Mouse (Mus musculus): ENCODE results near the gene Nln. TPM values are rescaled to one million over a fixed set of nuclear protein-coding genes. Genes with fewer than 3 reads are reported as not detected.

Nln gene
- total and polyA plus RNA-seq, 3 experiments = 15.4 to 229 (median 16.1) TPM

DNA sequence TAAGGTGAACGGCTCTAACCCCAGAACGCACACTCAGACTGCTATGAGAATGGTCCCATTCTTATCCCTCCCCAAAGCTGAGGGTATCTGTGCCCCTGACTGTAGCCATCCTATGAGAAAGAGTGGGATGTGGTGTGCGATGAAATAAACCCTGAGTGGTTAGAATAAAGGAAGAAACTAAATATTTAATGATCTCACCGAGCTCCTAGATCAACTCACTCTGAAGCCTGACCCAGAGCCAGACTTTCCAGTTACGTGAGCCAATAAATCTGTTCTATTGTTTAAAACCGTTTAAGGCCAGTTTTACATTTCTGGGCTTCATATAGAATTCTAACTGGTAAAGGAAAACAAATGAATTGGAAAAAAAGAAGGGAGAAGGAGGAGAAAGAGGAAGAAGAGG lies 32.4 kb downstream of the Nln start:
- Histone ChIP-seq H3K9me3 (replicated peaks; ENCODE audit: insufficient read depth, low read length) (no peaks in the 10 kb centered on the region), H3K4me1 (ENCODE audit: control insufficient read depth in 1 of 2, insufficient read depth in 2 of 2, low read length in 2 of 2) (no peaks in the 10 kb centered on the region), H3K36me3 (ENCODE audit: control insufficient read depth in 1 of 2, insufficient read depth in 2 of 2, low read length in 2 of 2) (no peaks in the 10 kb centered on the region), H3K9ac (ENCODE audit: control insufficient read depth, low read depth, low read length, poor library complexity, severe bottlenecking) (no peak overlapping the region), H3K79me2 (ENCODE audit: control insufficient read depth, insufficient read depth, low read length, poor library complexity) (no peaks in the 10 kb centered on the region), H3K27me3 (ENCODE audit: control insufficient read depth in 1 of 2, insufficient read depth in 2 of 2, low read length in 2 of 2) (no peaks in the 10 kb centered on the region), H3K4me3 (ENCODE audit: control insufficient read depth in 1 of 2, insufficient read depth in 1 of 2, low read depth in 2 of 2, low read length in 2 of 2) (no peak overlapping the region), H3K27ac (ENCODE audit: control insufficient read depth, low read depth, low read length) (no peak overlapping the region)
- no peak for DNase-seq (ENCODE audit: low read depth, low spot score)
- TF ChIP-seq MEF2A (IDR thresholded peaks at IDR 0.05; ENCODE audit: extremely low read depth, insufficient replicate concordance, low read depth, low read length, poor library complexity, severe bottlenecking) (no peak), ZMIZ1 (IDR thresholded peaks at IDR 0.05; ENCODE audit: low read depth, low read length) (no peak), JUND (IDR thresholded peaks at IDR 0.05; ENCODE audit: low read depth, low read length) (no peak), CHD2 (IDR thresholded peaks at IDR 0.05; ENCODE audit: low read length) (no peak), ZNF384 (IDR thresholded peaks at IDR 0.05; ENCODE audit: low read depth, low read length) (no peak), BHLHE40 (IDR thresholded peaks at IDR 0.05; ENCODE audit: borderline replicate concordance, low read depth, low read length) (no peak), ETS1 (IDR thresholded peaks at IDR 0.05; ENCODE audit: low read depth, low read length) (no peak), RCOR1 (IDR thresholded peaks at IDR 0.05; ENCODE audit: low read depth, low read length) (no peak), MXI1 (IDR thresholded peaks at IDR 0.05; ENCODE audit: low read depth, low read length) (no peak), MYC (IDR thresholded peaks at IDR 0.05; ENCODE audit: low read depth, low read length) (no peak), EP300 (IDR thresholded peaks at IDR 0.05; ENCODE audit: low read depth in 1 of 2, low read length in 2 of 2) (no peak), MAFK (IDR thresholded peaks at IDR 0.05; ENCODE audit: borderline replicate concordance, low read depth, low read length) (no peak)

- no peak overlapping the region for H3K27ac ChIP-seq (ENCODE audit: control insufficient read depth, low read depth, low read length)
- H3K4me3 ChIP-seq (ENCODE audit: control insufficient read depth in 1 of 2, insufficient read depth in 1 of 2, low read depth in 2 of 2, low read length in 2 of 2) = no peak overlapping the region
- H3K9me3 ChIP-seq (replicated peaks; ENCODE audit: insufficient read depth, low read length) = no peaks in the 10 kb centered on the region
- H3K9ac ChIP-seq (ENCODE audit: control insufficient read depth, low read depth, low read length, poor library complexity, severe bottlenecking) = no peak overlapping the region
- H3K36me3 ChIP-seq (ENCODE audit: control insufficient read depth in 1 of 2, insufficient read depth in 2 of 2, low read length in 2 of 2) = no peaks in the 10 kb centered on the region
- H3K27me3 ChIP-seq (ENCODE audit: control insufficient read depth in 1 of 2, insufficient read depth in 2 of 2, low read length in 2 of 2) = no peaks in the 10 kb centered on the region
- H3K79me2 ChIP-seq (ENCODE audit: control insufficient read depth, insufficient read depth, low read length, poor library complexity) = no peaks in the 10 kb centered on the region
- no peaks in the 10 kb centered on the region for H3K4me1 ChIP-seq (ENCODE audit: control insufficient read depth in 1 of 2, insufficient read depth in 2 of 2, low read length in 2 of 2)
- DNase-seq (ENCODE audit: low read depth, low spot score) = no peak
- no peak for TF ChIP-seq ZKSCAN1 (IDR thresholded peaks at IDR 0.05; ENCODE audit: low read depth, low read length)
- TF ChIP-seq ELF1 (IDR thresholded peaks at IDR 0.05; ENCODE audit: low read depth, low read length) = no peak
- no peak for TF ChIP-seq MXI1 (IDR thresholded peaks at IDR 0.05; ENCODE audit: low read depth, low read length)
- TF ChIP-seq MEF2A (IDR thresholded peaks at IDR 0.05; ENCODE audit: extremely low read depth, insufficient replicate concordance, low read depth, low read length, poor library complexity, severe bottlenecking) = no peak
- no peak for TF ChIP-seq MAFK (IDR thresholded peaks at IDR 0.05; ENCODE audit: borderline replicate concordance, low read depth, low read length)
- TF ChIP-seq SMC3 (IDR thresholded peaks at IDR 0.05; ENCODE audit: low read depth, low read length) = no peak
- no peak for TF ChIP-seq KAT2A (conservative IDR thresholded peaks at IDR 0.05; ENCODE audit: low read depth, low read length)
- TF ChIP-seq NELFE (IDR thresholded peaks at IDR 0.05; ENCODE audit: low read depth, low read length) = no peak
- no peak for TF ChIP-seq CHD2 (IDR thresholded peaks at IDR 0.05; ENCODE audit: low read length)
- TF ChIP-seq ZNF384 (IDR thresholded peaks at IDR 0.05; ENCODE audit: low read depth, low read length) = no peak
- TF ChIP-seq JUND (IDR thresholded peaks at IDR 0.05; ENCODE audit: low read depth, low read length) = no peak
- TF ChIP-seq MAX (IDR thresholded peaks at IDR 0.05; ENCODE audit: low read length) = no peak
- TF ChIP-seq TCF12 (IDR thresholded peaks at IDR 0.05; ENCODE audit: low read depth, low read length) = no peak
- no peak for TF ChIP-seq MYB (IDR thresholded peaks at IDR 0.05; ENCODE audit: low read depth, low read length)
- no peak for TF ChIP-seq HCFC1 (IDR thresholded peaks at IDR 0.05; ENCODE audit: low read depth, low read length)
- no peak for TF ChIP-seq EP300 (IDR thresholded peaks at IDR 0.05; ENCODE audit: low read depth in 1 of 2, low read length in 2 of 2)
- TF ChIP-seq TAL1 (IDR thresholded peaks at IDR 0.05; ENCODE audit: low read length) = no peak
- no peak for TF ChIP-seq USF1 (IDR thresholded peaks at IDR 0.05; ENCODE audit: low read depth, low read length)
Observed at GRCm38 (mm10) chr13:104074731-104075130, 34.7 kb downstream of the Nln start.

Measured in MEL (cell line).